In the genomic region with DNA sequence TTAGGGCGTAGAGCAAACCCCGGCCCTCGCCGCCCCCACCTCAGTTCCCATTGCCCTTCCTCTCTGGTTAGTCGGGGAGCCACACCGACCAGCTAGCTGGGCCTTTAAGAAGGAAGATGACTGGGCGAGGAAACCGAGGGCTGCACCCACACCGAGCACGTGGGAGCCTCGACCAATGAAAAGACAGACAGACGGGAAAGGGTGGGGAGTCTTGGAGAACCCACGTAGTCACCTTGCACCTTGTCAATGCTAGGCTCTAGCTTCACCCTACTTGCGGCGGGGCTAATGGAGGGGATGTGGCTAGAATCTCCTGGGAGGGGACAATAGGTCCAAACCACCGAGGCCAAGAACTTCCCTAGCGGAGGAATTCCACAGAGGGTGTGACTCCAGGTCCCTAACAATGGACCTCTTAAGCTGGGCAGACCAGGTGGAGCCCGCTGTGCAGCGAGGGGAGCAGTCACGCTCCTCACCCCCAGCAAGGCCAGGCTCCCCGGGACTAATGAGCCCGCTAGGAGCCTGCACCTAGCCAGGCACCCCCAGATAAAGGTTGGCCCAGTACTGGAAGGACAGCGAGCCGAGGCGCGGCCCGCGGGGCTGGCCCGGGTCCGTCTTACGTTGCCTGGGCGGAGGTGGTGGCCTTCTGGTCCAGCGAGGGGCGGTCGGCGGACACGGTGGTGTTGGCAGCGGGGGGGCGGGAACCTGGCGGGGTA, we compare ENCODE assay signal across 8 mouse cellular contexts. TPM values are rescaled to one million over a fixed set of nuclear protein-coding genes. Genes with fewer than 3 reads are reported as not detected.
A peak's percentile ranks its signal among the peaks of the same experiment; 100 is the strongest.
DNase-seq lines count a peak whose midpoint lies in the region; ATAC-seq and TF ChIP-seq lines count a peak whose summit lies in the region.

No protein-coding gene starts in this region.

- intact Hi-C loops in heart, postnatal 25 days (cut with DNase I), result loop anchor here (2.0 to 5.0 kb wide), 2 partner anchors 77 to 127 kb away; no protein-coding TSS in a partner anchor

- peak; percentile 64 to 87 for TF ChIP-seq POLR2A in MEL (IDR thresholded peaks at IDR 0.05; ENCODE audit: control insufficient read depth in 1 of 2, insufficient read depth in 1 of 2, low read depth in 1 of 2, low read length in 2 of 2, poor library complexity in 1 of 2)

- H3K9ac ChIP-seq in MEL (ENCODE audit: control insufficient read depth, low read depth, low read length, poor library complexity, severe bottlenecking), result peak overlapping the region; percentile 75
- peak overlapping the region; percentile 71 for H3K9ac ChIP-seq in forebrain, embryonic 16.5 days (replicated peaks; ENCODE audit: low read depth, low read length)
- peak overlapping the region; percentile 78 for H3K9ac ChIP-seq in neural tube, embryonic 15.5 days (replicated peaks)

- H3K4me1 ChIP-seq in MEL (ENCODE audit: control insufficient read depth in 1 of 2, insufficient read depth in 2 of 2, low read length in 2 of 2), result peaks cover 3 to 26% of the 10 kb centered on the region in 2 experiments; a peak in 3 of 4 replicates
- peaks cover 23% of the 10 kb centered on the region for H3K4me1 ChIP-seq in forebrain, embryonic 16.5 days (replicated peaks; ENCODE audit: control insufficient read depth, insufficient read depth, low read length)
- peaks cover 56% of the 10 kb centered on the region for H3K4me1 ChIP-seq in neural tube, embryonic 15.5 days

- H3K27me3 ChIP-seq in MEL (ENCODE audit: control insufficient read depth in 1 of 2, insufficient read depth in 2 of 2, low read length in 2 of 2), result no peaks in the 10 kb centered on the region
- H3K27me3 ChIP-seq in forebrain, embryonic 16.5 days (replicated peaks; ENCODE audit: control insufficient read depth, insufficient read depth, low read length), result no peaks in the 10 kb centered on the region
- H3K27me3 ChIP-seq in neural tube, embryonic 15.5 days (replicated peaks), result no peaks in the 10 kb centered on the region

- peak overlapping the region; percentile 68 to 84 for H3K4me3 ChIP-seq in MEL (ENCODE audit: control insufficient read depth in 1 of 2, insufficient read depth in 1 of 2, low read depth in 2 of 2, low read length in 2 of 2)
- H3K4me3 ChIP-seq in forebrain, embryonic 16.5 days (replicated peaks; ENCODE audit: low read length), result peak overlapping the region; percentile 62
- peak overlapping the region; percentile 61 for H3K4me3 ChIP-seq in neural tube, embryonic 15.5 days (replicated peaks)

- peak overlapping the region; percentile 97 for H3K4me2 ChIP-seq in forebrain, embryonic 16.5 days (ENCODE audit: low read length)
- peak overlapping the region; percentile 98 for H3K4me2 ChIP-seq in neural tube, embryonic 15.5 days

- peak; percentile 99 for DNase-seq in MEL (ENCODE audit: low read depth, low spot score)
- DNase-seq in cerebellum, adult 18-20 months, result peak; percentile 85 to 93
- peak; percentile 83 for DNase-seq in heart, postnatal 25 days (ENCODE audit: low spot score)
- peak; percentile 85 to 93 for DNase-seq in layer of hippocampus, adult 18-20 months (ENCODE audit: low spot score in 2 of 2)
- peak; percentile 94 for DNase-seq in lung, adult 18-20 months
- peak; percentile 81 to 84 for DNase-seq in thymus, adult 18-20 months

- peaks cover 0 to 11% of the 10 kb centered on the region in 2 experiments; a peak in 2 of 4 replicates for H3K36me3 ChIP-seq in MEL (ENCODE audit: control insufficient read depth in 1 of 2, insufficient read depth in 2 of 2, low read length in 2 of 2)
- peaks cover 6% of the 10 kb centered on the region for H3K36me3 ChIP-seq in forebrain, embryonic 16.5 days (ENCODE audit: control insufficient read depth, insufficient read depth)
- H3K36me3 ChIP-seq in neural tube, embryonic 15.5 days, result peaks cover 51% of the 10 kb centered on the region

- H3K27ac ChIP-seq in MEL (ENCODE audit: control insufficient read depth, low read depth, low read length), result peak overlapping the region; percentile 49
- H3K27ac ChIP-seq in forebrain, embryonic 16.5 days (ENCODE audit: low read length), result peak overlapping the region; percentile 10
- peak overlapping the region; percentile 78 for H3K27ac ChIP-seq in neural tube, embryonic 15.5 days (replicated peaks)

- TF ChIP-seq EP300 in MEL (IDR thresholded peaks at IDR 0.05; ENCODE audit: low read depth in 1 of 2, low read length in 2 of 2), result no peak; a peak in 1 of 4 replicates

- no peak for TF ChIP-seq CTCF in MEL (IDR thresholded peaks at IDR 0.05 in 2 of 3, conservative IDR thresholded peaks at IDR 0.05 in 1 of 3; ENCODE audit: control insufficient read depth in 1 of 3, insufficient read depth in 1 of 3, low read depth in 2 of 3, low read length in 3 of 3, poor library complexity in 1 of 3, severe bottlenecking in 1 of 3)

- WGBS in forebrain, embryonic 16.5 days, result 1% methylated on average over 40 of the region's 40 CpGs
- WGBS in neural tube, embryonic 15.5 days, result under 1% methylated on average over 40 of the region's 40 CpGs

- H3K79me2 ChIP-seq in MEL (ENCODE audit: control insufficient read depth, insufficient read depth, low read length, poor library complexity), result peaks cover 2% of the 10 kb centered on the region

- TF ChIP-seq RAD21 in MEL (IDR thresholded peaks at IDR 0.05; ENCODE audit: low read depth, low read length), result no peak

- ATAC-seq in forebrain, embryonic 16.5 days, result peak; percentile 67
- ATAC-seq in neural tube, embryonic 15.5 days (ENCODE audit: low FRiP score), result peak; percentile 67

- H3K9me3 ChIP-seq in MEL (replicated peaks; ENCODE audit: insufficient read depth, low read length), result no peaks in the 10 kb centered on the region
- H3K9me3 ChIP-seq in forebrain, embryonic 16.5 days (ENCODE audit: control insufficient read depth, low read length), result no peaks in the 10 kb centered on the region
- no peaks in the 10 kb centered on the region for H3K9me3 ChIP-seq in neural tube, embryonic 15.5 days (replicated peaks)

TF ChIP-seq in MEL, 35 proteins besides CTCF, POLR2A, EP300 and RAD21 (continues in another document):
- TF ChIP-seq ELF1 (IDR thresholded peaks at IDR 0.05; ENCODE audit: low read depth, low read length) (peak; percentile 55; the same call in 1 of the 2 replicates), NELFE (IDR thresholded peaks at IDR 0.05; ENCODE audit: low read depth, low read length) (peak; percentile 84), MYC (IDR thresholded peaks at IDR 0.05; ENCODE audit: low read depth, low read length) (peak; percentile 86), BHLHE40 (IDR thresholded peaks at IDR 0.05; ENCODE audit: borderline replicate concordance, low read depth, low read length) (no peak), TCF12 (IDR thresholded peaks at IDR 0.05; ENCODE audit: low read depth, low read length) (peak; percentile 42), POLR2AphosphoS5 (IDR thresholded peaks at IDR 0.05; ENCODE audit: borderline replicate concordance, low read depth, low read length) (no peak), HCFC1 (IDR thresholded peaks at IDR 0.05; ENCODE audit: low read depth, low read length) (peak; percentile 76), SMC3 (IDR thresholded peaks at IDR 0.05; ENCODE audit: low read depth, low read length) (no peak), USF2 (IDR thresholded peaks at IDR 0.05; ENCODE audit: borderline replicate concordance in 1 of 2, insufficient read depth in 1 of 2, low read depth in 1 of 2, low read length in 2 of 2) (peak; percentile 86 to 95), ZC3H11A (IDR thresholded peaks at IDR 0.05; ENCODE audit: low read depth, low read length) (no peak), MAX (IDR thresholded peaks at IDR 0.05; ENCODE audit: low read length) (peak; percentile 99), MYB (IDR thresholded peaks at IDR 0.05; ENCODE audit: low read depth, low read length) (no peak), MXI1 (IDR thresholded peaks at IDR 0.05; ENCODE audit: low read depth, low read length) (peak; percentile 96), ZMIZ1 (IDR thresholded peaks at IDR 0.05; ENCODE audit: low read depth, low read length) (peak; percentile 40; the same call in 1 of the 2 replicates), GABPA (IDR thresholded peaks at IDR 0.05; ENCODE audit: low read depth, low read length) (no peak), E2F4 (IDR thresholded peaks at IDR 0.05; ENCODE audit: borderline replicate concordance, low read depth, low read length) (no peak)

RNA-seq across cellular contexts. Expression of gene Rusc1, which starts 3.1 kb away (rescaled TPM):
- 32.2 and 40.8 TPM in 2 replicates for total RNA-seq in MEL (2012; rRNA removed)
- polyA plus RNA-seq in MEL (2012; ENCODE audit: insufficient read depth in 1 of 2, insufficient read length in 2 of 2, low read depth in 1 of 2, low replicate concordance in 2 of 2, missing spikeins in 1 of 2), result 10 to 100 TPM in 1 of 2 experiments, not detected in 1; 58.9 TPM
- 74.4 and 76.8 TPM in 2 replicates for polyA plus RNA-seq in forebrain, embryonic 16.5 days (2015; fragmentation: Nextera tagmentation; extraction: Ambion mirVana)
- 10 to 100 TPM; 20.0 to 22.5 TPM for total RNA-seq in heart, postnatal 25 days (2021)
- 100 to 1,000 TPM; 128 to 134 TPM for total RNA-seq in layer of hippocampus, adult 18-20 months (2021)
- 93.2 and 114 TPM in 2 replicates for polyA plus RNA-seq in neural tube, embryonic 15.5 days (2015; fragmentation: Nextera tagmentation; extraction: Ambion mirVana)

RNA-seq across cellular contexts. Expression of gene Gm43738, which starts 10.9 kb away (rescaled TPM):
- not detected in 2 replicates for total RNA-seq in MEL (2012; rRNA removed)
- polyA plus RNA-seq in MEL (2012; ENCODE audit: insufficient read depth in 1 of 2, insufficient read length in 2 of 2, low read depth in 1 of 2, low replicate concordance in 2 of 2, missing spikeins in 1 of 2), result not detected
- polyA plus RNA-seq in forebrain, embryonic 16.5 days (2015; fragmentation: Nextera tagmentation; extraction: Ambion mirVana), result not detected in 2 replicates
- not detected for total RNA-seq in heart, postnatal 25 days (2021)
- not detected for total RNA-seq in layer of hippocampus, adult 18-20 months (2021)
- not detected in 2 replicates for polyA plus RNA-seq in neural tube, embryonic 15.5 days (2015; fragmentation: Nextera tagmentation; extraction: Ambion mirVana)

RNA-seq across cellular contexts. Expression of gene Fdps, which starts 11.7 kb away (rescaled TPM):
- total RNA-seq in MEL (2012; rRNA removed), result 239 and 267 TPM in 2 replicates
- 100 to 1,000 TPM in 1 of 2 experiments, not detected in 1; 226 TPM for polyA plus RNA-seq in MEL (2012; ENCODE audit: insufficient read depth in 1 of 2, insufficient read length in 2 of 2, low read depth in 1 of 2, low replicate concordance in 2 of 2, missing spikeins in 1 of 2)
- polyA plus RNA-seq in forebrain, embryonic 16.5 days (2015; fragmentation: Nextera tagmentation; extraction: Ambion mirVana), result 380 and 438 TPM in 2 replicates
- 10 to 100 TPM; 20.7 to 22.3 TPM for total RNA-seq in heart, postnatal 25 days (2021)
- 10 to 100 TPM; 83.7 to 91.9 TPM for total RNA-seq in layer of hippocampus, adult 18-20 months (2021)
- polyA plus RNA-seq in neural tube, embryonic 15.5 days (2015; fragmentation: Nextera tagmentation; extraction: Ambion mirVana), result 437 and 499 TPM in 2 replicates

RNA-seq across cellular contexts. Expression of gene Pklr, which starts 45.9 kb away (rescaled TPM):
- 41.1 and 53.2 TPM in 2 replicates for total RNA-seq in MEL (2012; rRNA removed)
- polyA plus RNA-seq in MEL (2012; ENCODE audit: insufficient read depth in 1 of 2, insufficient read length in 2 of 2, low read depth in 1 of 2, low replicate concordance in 2 of 2, missing spikeins in 1 of 2), result 100 to 1,000 TPM; 133 to 185 TPM
- polyA plus RNA-seq in forebrain, embryonic 16.5 days (2015; fragmentation: Nextera tagmentation; extraction: Ambion mirVana), result 0.13 TPM in 1 of 2 replicates, not detected in the other
- total RNA-seq in heart, postnatal 25 days (2021), result not detected
- under 1 TPM in 1 of 2 experiments, not detected in 1; 0.15 TPM for total RNA-seq in layer of hippocampus, adult 18-20 months (2021)
- polyA plus RNA-seq in neural tube, embryonic 15.5 days (2015; fragmentation: Nextera tagmentation; extraction: Ambion mirVana), result 0.06 and 1.4 TPM in 2 replicates

Comparison
In these comparisons a context has a peak if more than half of its experiments do, and no peak if none do; other contexts are left out.
1. Peak in every context shown above with its lines: DNase-seq, ATAC-seq, H3K4me3 ChIP-seq and H3K27ac ChIP-seq.
2. H3K27ac ChIP-seq: peak in every context shown above with its lines; median percentile 78 in neural tube, embryonic 15.5 days; 49 in MEL; 10 in forebrain, embryonic 16.5 days.